Mouse (Mus musculus) adipocyte (in vitro differentiated cells): ENCODE measurements around the gene Nif3l1.

Source experiments
- DNase-seq: peaks from one replicate; pipeline ENCODE4 v3.0.0-alpha.2; 2016; ENCODE audit warnings: low spot score

Nif3l1 gene

DNA sequence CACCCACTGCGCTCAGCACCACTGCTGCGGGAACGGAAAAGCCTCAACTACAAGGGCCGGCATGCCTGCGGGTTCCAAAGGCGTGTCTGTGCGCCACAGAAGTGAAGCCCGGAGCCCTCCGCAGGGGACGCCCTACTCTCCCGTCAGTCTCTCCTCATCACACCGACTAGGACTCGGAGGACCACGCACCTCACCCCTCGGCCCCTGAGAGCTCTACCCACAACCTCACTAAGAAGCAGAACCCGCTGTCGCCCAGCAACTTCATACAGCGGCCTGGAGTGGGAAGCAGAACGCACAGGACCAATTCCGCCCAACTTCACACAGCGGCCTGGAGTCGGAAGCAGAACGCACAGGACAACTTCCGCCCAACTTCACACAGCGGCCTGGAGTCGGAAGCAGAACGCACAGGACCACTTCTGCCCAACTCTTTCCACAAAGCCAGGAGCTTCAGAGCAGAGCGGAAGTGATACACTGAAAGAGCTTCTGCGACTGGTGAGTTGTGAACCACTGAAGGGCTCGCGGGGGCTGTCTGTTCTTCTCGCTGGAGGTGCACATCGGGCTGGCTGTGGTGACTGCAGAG lies at the start of gene Nif3l1, which contains the start of gene Ppil3:
TSS of gene Nif3l1 (plus strand) at position 9 of the 580 bp plus-strand sequence.
TSS of gene Ppil3 (minus strand) at position 344 of the 580 bp plus-strand sequence.
- peak; percentile 94 for DNase-seq

DNA sequence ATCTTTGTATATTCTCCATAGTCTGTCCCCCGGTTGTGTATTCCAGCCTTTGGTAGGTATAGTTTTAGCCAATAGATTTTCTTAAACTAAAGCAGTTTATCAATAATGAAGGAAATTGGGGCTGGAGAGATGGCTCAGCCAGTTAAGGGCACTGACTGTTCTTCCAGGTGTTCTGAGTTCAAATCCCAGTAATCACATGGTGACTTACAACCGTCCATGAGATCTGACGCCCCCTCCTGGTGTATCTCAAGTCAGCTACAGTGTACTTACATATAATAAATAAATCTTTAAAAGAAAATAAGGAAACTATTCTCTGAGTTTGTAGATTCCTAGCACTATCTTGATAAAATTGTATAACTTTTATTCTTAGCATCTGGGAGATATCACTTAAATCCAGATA lies 49.6 kb upstream of the Nif3l1 start:
- no peak for DNase-seq

DNA sequence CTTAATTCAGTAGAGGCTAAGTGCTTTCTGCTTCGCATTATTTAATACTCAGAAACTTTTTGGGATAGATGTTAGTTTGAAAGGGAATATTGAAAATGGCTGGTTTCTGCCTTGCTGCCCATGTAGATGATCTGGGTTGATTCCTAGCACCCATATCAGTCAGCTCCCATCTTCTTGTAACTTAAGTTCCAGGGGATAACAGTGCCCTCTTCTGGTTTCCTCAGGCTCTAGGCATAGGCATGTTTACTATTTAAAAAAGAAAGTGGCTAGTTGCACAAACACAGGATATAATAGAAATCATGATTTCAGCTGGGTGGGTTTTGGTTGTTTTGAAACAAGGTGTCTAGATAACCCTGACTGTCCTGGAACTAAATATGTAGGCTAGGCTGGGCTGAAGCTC lies 48.8 kb upstream of the Nif3l1 start:
- DNase-seq, result peak; percentile 45

DNA sequence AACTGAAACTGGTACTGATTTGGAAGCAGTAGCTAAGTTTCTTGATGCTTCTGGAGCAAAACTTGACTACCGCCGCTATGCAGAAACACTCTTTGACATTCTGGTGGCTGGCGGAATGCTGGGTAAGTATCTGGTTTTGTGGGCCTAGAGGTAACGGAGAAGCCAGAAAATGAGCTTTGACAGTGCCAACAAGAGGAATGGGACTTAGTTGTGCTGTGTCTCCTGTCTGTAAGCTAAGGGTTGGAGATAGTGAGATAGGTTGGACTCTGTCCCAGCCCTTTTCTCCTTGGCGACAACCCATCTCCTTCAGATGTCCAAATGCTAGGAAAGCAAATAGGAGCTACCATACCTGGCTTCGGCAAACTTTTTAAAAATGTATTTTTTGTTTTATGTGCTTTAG lies 47.2 kb upstream of the Nif3l1 start:
- no peak for DNase-seq

DNA sequence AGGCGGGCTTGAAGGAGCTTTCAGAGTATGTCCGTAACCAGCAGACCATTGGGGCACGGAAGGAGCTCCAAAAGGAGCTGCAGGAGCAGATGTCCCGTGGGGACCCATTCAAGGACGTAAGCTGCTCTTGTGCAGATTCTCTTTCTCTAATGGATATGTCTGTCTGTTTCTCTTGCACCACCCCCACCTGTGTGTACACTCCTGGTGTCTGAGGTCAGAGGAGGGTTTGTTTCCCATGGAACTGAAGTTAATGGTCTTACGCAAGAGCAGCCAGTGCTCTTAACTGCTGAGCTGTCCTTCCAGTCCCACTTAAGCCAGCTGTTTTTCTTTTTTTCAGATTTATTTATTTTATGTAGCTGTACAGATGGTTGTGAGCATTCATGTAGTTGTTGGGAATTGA lies 43.6 kb upstream of the Nif3l1 start:
- no peak for DNase-seq

DNA sequence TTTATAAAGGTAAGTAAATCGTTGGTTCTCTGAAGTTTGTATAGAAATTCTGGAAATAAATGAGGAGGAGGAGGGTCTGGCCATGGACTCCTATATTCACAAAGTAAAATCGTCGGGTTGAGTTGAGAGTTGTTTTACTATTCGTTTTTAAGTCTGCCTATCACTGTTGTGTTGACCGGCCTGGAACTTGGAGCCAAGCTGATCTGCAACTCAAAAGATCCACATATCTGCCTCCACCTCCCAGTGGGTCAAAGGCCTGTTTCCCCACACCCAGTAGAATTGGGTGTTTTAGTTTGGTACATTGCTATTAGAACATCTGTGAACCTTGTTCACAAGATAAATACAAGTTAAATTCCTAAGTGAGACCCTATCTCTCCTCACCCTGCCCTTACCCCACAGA lies 41.2 kb upstream of the Nif3l1 start:
- DNase-seq, result no peak

DNA sequence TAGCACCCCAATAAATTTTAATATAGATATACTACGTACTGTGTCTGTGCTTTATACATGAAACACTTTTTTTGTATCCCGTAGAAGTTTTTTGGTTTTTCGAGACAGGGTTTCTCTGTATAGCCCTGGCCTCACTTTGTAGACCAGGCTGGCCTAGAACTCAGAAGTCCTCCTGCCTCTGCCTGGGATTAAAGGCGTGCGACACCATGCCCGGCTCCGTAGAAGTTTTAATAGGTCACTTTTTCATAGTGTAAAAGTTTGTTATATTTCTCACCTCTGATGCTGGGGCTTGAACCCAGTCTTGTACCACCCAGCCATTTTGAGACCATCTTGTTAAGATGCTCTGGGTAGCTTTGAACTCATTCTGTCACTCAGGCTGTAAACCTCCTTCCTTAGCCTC lies 37.6 kb upstream of the Nif3l1 start:
- DNase-seq, result no peak

DNA sequence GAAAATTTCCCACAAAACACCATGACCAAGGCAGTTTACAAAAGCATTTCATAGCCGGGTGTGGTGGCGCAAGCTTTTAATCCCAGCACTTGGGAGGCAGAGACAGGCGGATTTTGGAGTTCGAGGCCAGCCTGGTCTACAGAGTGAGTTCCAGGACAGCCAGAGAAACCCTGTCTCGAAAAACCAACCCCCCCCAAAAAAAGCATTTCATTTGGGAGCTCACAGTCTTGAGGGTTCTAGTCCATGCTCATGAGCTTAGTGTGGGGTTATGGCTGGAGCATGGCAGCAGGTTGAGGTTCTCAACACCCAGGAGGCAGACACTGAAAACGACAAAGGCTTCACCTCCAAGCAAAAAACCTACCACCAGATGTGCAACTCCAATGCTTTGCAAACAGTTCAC lies 36.8 kb upstream of the Nif3l1 start:
- DNase-seq, result no peak

DNA sequence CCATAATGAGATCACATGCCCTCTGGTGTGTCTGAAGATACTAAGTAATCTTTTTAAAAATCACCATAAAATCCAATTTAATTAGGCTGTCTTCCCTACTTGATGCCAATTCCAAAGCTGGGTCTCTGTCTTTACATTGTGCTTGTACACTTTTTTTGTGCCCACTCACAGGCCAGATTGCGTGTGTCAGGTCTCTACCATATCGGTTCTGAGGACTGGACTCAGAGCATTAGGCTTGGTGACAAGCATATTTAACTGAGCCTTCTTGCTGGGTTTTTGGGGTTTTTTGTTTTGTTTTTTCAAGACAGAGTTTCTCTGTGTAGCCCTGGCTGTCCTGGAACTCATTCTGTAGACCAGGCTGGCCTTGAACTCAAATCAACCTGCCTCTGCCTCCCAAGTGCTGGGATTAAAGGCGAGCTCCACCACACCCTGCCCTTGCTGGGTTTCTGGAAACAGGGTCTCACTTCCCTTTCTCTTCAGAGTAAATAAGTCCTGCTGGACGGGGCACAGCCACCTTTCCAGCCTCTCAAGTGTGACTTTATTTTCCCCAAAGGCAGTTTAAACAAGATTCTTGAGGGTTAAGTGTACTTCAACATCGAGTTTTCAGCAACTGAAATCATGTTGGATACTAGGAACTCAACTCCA lies 35.3 kb upstream of the Nif3l1 start:
- DNase-seq, result no peak

DNA sequence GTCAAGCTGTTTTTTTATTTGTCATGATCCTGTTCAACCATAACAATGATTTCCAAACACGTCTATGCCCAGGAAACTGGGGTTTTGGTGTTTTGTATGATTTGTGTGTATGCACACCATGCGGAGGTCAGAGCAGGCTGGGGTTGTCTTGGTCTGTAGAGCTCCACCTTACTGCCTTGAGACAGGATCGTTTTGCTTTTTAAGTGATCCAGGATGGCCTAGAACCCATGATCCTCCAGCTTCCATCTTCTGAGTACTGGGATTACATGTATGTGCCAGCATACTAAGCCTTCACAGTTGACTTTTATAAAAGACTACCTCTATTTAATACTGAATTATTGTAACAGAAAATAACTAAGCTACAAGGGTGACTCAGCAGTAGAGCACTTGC lies 34.8 kb upstream of the Nif3l1 start:
- no peak for DNase-seq

DNA sequence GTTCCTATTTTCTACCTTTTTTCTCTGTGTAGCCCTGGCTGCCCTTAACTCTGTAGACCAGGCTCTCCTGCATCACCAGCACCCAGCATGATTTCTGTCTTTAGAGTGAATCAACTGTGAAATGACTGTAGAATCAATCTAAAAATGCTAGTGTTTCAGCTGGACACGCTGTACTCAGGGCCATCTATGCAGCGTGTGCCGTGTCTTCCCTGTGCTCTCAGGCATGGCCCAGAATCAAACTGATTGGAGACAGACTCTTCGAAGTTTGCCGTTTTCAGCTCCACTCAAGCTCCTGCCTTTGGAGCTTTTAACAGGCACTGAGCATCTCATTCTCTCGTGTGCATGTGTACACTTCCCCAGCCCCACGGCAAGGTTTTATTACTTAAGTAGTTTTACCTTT lies 34.2 kb upstream of the Nif3l1 start:
- DNase-seq, result no peak

DNA sequence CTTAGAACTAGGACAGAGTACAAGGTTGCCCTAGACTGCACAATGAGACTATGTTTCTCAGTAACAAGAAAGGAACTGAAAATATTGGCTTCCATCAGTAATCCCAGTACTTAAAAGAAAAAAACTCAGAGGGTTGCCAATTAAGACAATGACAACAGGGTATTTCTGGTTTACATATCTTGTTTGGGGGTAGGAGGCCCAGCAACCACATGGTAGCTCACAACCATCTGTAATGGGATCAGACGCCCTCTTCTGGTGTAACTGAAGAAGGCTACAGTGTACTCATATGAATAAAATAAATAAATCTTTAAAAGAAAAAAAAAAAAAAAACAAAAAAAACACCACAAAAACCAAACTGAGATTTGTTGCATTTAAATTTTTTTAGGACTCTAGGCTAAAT lies 29.5 kb upstream of the Nif3l1 start:
- no peak for DNase-seq

DNA sequence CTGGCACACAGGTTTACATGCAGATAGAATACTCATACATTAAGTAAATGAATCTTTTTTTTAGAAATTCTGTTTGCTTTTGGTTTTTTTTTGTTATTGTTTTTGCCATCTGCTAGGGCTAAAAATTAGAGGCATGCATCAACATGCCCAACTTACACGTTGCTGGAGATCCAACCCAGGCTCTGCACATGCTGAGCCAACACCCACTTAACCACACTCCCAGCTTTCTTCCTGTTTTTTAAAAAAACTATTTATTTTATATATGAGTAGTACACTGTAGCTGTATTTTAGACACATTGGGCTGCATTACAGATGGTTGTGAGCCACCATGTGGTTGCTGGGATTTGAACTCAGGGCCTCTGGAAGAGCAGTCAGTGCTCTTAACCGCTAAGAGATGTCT lies 28.9 kb upstream of the Nif3l1 start:
- DNase-seq, result no peak

DNA sequence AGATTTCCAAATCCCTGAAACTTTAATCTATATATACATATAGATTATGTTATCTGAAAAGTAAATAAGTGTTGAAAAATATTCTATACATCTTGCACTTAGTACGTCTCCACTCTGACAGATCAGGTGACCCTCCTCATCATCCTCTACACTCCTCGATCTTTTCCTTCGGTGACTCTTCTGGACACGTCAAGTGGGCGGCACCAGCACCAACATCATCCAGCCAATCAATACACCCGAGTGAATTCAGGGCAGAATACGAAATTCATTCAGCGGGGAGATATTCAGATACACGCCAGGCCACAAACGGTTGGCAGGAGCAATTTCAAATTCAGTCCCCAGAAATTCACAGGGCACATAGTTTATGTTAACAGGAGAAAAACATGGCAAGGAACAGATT lies 24.9 kb upstream of the Nif3l1 start:
- DNase-seq, result no peak

DNA sequence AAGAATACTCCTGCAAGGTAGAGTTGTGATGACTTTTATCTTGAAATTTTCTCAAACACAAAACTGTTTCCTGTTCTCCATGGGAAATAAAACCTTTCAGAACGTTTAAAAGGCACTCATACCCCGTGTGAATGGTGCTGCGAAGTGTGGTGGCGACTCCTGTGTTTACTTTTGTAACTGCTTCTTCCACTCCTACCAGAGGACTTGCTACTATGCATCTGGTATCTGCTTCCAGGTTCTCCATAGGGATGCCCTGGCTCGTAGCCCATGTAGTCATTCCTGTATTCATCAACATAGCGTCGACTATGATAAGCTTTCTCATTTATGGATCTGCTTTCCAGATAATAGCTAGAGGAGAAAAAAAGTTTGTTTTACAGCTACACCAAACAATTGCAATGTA lies 24.0 kb upstream of the Nif3l1 start:
- DNase-seq, result no peak

DNA sequence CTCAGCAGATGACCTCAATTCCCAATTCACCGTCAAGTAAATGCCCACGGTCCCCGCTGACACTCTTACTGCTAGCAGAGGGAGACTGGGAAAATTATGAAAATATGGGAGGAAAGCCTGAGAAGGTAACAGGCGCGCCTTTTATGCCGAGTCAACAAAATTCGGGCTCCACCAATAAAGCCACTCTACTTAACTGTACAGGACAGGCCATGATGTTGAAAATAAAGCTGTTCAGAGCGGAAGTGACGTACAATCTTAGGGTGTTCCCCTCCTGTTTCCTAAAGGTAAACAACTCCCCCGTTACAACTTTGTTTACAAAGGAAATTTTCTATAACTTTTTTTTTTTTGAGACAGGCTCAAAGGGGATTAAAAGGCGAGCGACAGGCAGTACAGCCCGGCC lies 22.1 kb upstream of the Nif3l1 start:
- DNase-seq, result peak; percentile 82

DNA sequence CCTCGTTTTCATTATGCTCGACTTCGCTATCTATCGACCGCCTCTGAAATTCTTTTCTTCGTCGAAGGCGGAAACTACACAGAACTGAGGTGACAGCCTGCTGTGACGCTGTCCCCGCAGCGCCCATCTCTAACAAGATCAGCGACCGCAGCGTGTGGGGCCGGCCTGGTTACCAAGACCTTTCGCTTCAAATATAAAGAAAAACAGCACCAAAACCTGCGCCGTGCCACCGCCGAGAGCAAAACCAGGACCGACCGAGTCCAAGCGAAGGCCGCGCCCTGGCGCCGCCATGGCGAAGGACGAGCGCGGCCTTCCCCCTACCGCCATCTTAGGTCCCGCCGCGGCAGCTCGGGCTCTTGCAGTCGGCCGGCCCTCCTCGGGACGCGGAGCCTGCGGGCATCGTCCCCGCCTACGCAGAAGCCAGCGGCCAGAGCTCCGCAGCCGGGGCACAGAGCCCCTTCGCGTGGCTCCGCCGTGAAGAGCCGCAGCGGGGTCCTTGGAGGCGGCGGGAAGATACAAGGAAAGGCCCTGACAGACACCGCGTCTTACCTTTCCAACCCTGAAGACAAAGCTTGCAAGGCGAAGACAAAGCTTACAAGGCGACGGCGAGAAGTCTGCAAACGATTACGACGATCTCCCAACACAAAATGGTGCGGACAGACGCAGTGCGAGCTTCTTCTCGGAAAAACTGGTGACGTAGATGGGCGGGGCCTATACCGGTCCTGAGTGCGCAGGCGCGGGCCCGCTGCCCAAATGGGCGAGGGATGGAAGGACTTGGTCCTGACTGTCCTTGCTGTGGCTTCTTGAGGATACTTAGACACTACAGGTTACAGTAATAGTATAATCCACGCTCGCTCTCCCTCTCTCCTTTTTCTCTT lies 21.3 kb upstream of the Nif3l1 start, which contains the start of gene Clk1:
TSS of gene Clk1 (minus strand) at position 696 of the 878 bp plus-strand sequence.
- peak; percentile 97 for DNase-seq

DNA sequence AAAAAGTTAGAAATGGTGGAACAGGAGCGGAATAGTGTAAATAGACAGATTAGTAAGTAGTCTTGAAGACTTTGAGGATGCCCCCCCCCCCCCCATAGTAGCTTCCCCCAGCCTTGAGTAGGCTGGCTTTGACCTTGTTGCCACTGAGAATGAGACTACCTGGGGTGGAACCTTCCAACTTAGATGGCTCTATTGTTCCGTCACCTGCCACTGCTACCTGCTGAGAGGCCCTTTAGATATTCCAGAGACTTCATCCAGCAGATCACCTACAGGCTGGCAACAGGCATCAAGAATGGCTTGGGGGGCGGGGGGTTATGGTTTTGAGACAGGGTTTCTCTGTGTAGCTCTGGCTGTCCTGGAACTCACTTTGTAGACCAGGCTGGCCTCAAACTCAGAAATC lies 20.4 kb upstream of the Nif3l1 start:
- no peak for DNase-seq

DNA sequence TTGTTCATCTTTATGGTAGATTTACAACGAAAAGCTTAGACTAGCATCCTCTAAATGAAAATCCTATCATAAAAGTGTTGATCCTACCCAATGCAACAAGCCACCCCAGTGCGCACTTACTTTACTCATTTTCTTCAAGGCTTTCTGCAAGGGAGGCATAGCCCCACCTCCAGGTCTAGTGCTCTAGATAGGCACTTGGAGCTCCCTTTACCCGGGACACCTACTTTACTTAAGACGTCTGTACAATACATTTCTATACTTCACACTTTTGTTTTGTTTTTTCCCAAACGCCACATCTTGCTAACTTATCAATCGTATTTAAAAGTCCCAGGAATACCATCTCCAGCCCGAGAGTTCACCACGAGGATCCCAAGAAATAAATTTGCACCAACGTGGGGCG lies 260 bp upstream of the Nif3l1 start:
- no peak for DNase-seq

DNA sequence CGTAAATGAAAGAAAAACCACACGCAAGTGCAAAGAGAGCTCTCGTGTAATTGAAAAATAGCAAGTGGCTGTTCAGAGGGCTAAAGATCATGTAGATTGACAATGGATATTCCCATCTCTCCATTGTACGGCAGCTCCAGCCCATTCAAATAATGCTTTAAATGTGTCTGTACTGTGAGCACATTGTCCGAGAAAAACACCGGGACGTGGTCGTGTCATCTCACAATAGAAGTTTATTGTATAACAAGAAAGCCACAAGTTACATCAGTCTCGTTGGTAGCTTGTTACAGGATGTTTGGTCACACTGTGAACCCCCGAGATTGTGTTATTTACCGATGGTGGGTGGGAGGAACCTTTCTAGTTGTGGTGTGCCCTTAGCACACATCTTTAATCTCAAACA lies 910 bp downstream of the Nif3l1 start:
- DNase-seq, result no peak

DNA sequence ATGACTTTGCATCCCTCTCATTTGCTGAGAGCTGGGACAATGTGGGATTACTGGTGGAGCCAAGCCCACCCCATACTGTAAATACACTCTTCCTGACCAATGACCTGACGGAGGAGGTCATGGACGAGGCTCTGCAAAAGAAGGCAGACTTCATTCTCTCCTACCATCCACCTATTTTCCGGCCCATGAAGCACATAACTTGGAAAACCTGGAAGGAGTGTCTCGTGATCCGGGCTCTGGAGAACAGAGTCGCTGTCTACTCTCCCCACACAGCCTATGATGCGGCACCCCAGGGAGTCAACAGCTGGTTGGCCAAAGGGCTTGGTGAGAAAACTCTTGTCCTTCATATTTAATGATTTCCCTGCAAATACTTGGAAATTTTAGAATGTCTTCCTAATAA lies 2.8 kb downstream of the Nif3l1 start:
- DNase-seq, result no peak

DNA sequence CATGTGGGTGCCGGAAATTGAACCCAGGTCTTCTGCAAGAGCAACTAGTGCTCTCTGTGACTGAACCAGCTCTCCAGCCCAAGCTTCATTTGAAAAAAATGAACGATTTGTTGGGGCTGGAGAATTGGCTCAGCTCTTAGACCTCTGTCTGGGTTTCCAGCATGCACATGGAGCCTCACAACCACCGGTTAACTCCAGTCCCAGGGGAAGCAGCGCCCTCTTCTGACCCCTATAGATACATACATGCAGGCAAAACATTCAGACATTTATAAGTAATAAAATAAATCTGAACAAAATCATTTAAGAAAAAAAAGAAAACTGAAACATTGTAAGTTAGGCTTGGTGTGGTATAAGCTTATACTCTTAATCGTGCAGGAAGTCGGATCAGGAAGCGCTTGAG lies 3.4 kb downstream of the Nif3l1 start:
- no peak for DNase-seq

DNA sequence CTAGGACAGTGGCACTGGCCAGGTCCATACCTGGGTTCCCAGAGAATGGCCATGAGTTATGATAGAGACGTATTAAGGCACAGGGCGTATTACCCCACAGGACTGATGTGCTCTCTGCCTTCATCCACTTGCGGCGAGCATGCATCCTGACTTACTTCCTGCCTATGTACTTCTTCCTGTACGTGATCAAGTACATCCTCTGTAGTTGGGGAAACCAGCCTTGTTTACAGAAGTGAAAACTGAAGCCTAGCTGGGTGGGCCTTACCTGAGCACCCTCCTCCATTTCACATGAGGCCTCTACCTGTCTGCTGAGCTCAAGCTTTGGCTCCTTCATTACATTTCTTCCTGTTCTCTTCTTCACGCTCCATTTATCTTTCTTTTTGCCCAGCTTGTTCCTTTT lies 9.4 kb downstream of the Nif3l1 start:
- DNase-seq, result no peak
